Mouse (Mus musculus) brain, embryonic 18.5 days (tissue): Measurements from ENCODE around the gene Lsmem1.

Experiments
- DNase-seq: peaks from one replicate; pipeline ENCODE4 v3.0.0-alpha.2; 2012; ENCODE audit warnings: low read depth, low spot score

The Lsmem1 gene

GRCm38 (mm10) chr12:40146510-40146909, 52.8 kb downstream of the Lsmem1 start:
- DNase-seq: no peak

DNA sequence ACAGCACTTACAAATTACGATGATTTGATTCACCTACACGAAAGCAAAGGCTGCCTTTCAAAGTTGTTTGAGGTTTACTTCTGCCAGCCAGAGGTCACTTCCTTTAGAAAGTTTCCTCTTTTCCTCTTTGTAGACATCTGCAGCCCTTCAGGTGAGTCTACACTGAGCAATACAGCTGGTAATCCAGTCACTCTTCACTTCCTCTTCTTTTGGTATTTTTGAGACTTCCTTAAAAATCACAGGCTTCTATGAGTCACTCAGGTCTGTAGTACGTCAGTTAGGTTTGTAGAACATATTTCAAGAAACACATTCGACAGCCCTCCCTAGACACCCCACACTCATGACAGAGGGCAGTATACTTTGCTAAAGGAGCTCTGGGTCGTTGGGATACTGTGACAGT, 58.6 kb downstream of the Lsmem1 start:
- DNase-seq: no peak

- DNase-seq: no peak
Measured at GRCm38 (mm10) chr12:40139484-40140245, 59.6 kb downstream of the Lsmem1 start.

GRCm38 (mm10) chr12:40134529-40134928, 64.8 kb downstream of the Lsmem1 start:
- DNase-seq: no peak

DNA sequence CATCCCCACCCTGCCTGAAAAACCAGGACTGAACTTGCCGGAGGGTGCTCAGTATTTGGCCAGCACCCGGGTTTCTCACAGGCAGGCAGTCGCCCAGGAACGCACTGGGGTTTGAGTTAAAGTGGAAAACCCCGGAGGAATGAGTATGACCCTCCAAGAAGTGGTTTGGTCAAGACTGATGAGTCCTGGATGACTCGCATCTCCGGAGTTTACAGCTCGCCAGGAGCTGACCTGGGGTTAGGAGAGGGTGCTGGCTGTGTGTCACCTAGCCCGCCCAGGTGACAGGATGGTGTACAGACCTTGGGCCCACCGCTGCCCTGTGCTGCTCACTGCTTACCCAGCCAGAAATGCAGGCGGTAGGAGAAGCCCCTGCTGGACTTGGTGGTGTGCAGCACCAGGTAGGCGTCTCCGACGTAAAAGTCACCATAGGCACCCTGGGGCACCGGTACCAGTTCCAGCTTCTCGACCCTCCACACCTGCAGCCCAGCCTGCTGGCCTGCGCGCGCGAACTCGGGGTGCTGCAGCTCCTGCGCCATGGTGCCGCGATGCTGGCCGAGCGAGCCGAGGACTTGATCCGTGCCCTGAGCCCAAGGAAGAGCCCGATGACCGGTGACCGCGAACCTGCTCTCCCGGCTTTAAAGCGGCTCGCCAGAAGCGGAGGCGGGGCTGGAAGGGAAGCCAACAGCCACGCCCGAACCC, 65.6 kb downstream of the Lsmem1 start, which contains the start of gene Scin:
Gene Scin (minus strand): TSS at position 656 of the 699 bp plus-strand sequence.
- no peak for DNase-seq

DNA sequence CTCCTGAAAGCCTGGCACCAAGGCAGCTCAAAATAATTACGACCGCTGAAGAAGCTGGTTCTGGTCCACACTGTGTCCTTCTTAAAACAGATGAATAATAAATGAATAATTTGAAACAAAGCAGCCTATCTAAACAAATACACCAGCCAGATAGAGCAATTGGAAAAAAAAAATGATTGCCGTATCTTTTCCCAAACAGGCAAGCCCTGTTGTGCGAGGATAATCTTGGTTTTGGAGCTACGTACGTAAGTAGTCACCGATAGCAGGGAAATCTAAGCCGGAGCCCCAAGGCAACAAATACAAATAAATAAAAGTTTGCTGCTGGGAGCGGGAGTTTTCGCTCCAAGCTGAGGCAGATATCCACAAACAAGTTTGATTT, 66.1 kb downstream of the Lsmem1 start:
- no peak for DNase-seq
